In genomic region chr2:79661486-79662104, GRCm38 (mm10) we compare ENCODE assay signal across 17 mouse cellular contexts. TPM values are rescaled to one million over a fixed set of nuclear protein-coding genes. Genes with fewer than 3 reads are reported as not detected.
"Had no signal": no experiment of that assay in that cellular context is flagged by ENCODE, and none has a peak within 500 bp of the region (broad histone marks: within the 10 kb centered on the region; RNA-seq: fewer than 3 reads in every experiment).

No protein-coding gene starts in this region.

- H3K9ac ChIP-seq: limb, embryonic 15.5 days; liver, embryonic 12.5 days; lung, embryonic 14.5 days; neural tube, embryonic 15.5 days had no signal

- ATAC-seq: liver, embryonic 12.5 days had no signal

- H3K4me2 ChIP-seq: limb, embryonic 15.5 days; liver, embryonic 12.5 days; lung, embryonic 14.5 days; neural tube, embryonic 15.5 days had no signal

- H3K4me1 ChIP-seq: liver, embryonic 12.5 days had no signal

- DNase-seq: lung, embryonic 14.5 days; lung, postnatal 10 days; lung, postnatal 4 days; right cerebral cortex, postnatal 4 days; spleen, adult 18-20 months; thymus, adult 18-20 months; thymus, postnatal 14 days had no signal

- H3K9me3 ChIP-seq: limb, embryonic 15.5 days; liver, embryonic 12.5 days; midbrain, embryonic 10.5 days; neural tube, embryonic 15.5 days had no signal

- H3K27ac ChIP-seq: limb, embryonic 15.5 days; liver, embryonic 12.5 days; neural tube, embryonic 15.5 days had no signal

- H3K27me3 ChIP-seq: limb, embryonic 15.5 days; liver, embryonic 12.5 days; neural tube, embryonic 15.5 days had no signal

- H3K4me3 ChIP-seq: limb, embryonic 15.5 days; liver, embryonic 12.5 days; midbrain, embryonic 10.5 days; myocyte; neural tube, embryonic 15.5 days had no signal

RNA-seq across cellular contexts. Expression of gene Ppp1r1c, which starts 46.0 kb away (rescaled TPM):
- total RNA-seq: left cerebral cortex, postnatal 25 days; megakaryocyte, adult 5-6 weeks had no signal
- polyA plus RNA-seq: limb, embryonic 11.5 days; liver, embryonic 12.5 days; liver, embryonic 16.5 days; lung, embryonic 14.5 days; myocyte; stomach, embryonic 14.5 days had no signal
